Mouse (Mus musculus) forebrain, embryonic 10.5 days (tissue): ENCODE measurements around the gene Ppp3r1. TPM values are rescaled to one million over a fixed set of nuclear protein-coding genes. Genes with fewer than 3 reads are reported as not detected.
"Not testable (repeated sequence)": the region's sequence is repeated elsewhere in the genome, so short reads cannot be mapped to it uniquely, and the experiment has no call there.

ENCODE experiments used
- DNase-seq: peaks from one replicate; pipeline ENCODE4 v3.0.0-alpha.2; 2017; ENCODE audit warnings: low spot score; ENCODE audit errors: extremely low spot score
- H3K27ac ChIP-seq: fragments of 300-500 bp; sonication (generic); 2 replicates; pipeline ENCODE4 v1.5.1; 2016; ENCODE audit warnings: mild to moderate bottlenecking
- H3K27me3 ChIP-seq: fragments of 300-500 bp; sonication (generic); 2 replicates; pipeline ENCODE4 v1.6.1; 2016; ENCODE audit warnings: mild to moderate bottlenecking; ENCODE audit not compliant: poor library complexity, severe bottlenecking
- H3K36me3 ChIP-seq: fragments of 300-500 bp; sonication (generic); replicated peaks from 2 replicates; pipeline ENCODE4 v1.6.1; 2016; ENCODE audit warnings: mild to moderate bottlenecking, moderate library complexity
- H3K4me1 ChIP-seq: fragments of 300-500 bp; sonication (generic); 2 replicates; pipeline ENCODE4 v1.6.1; 2016
- H3K4me3 ChIP-seq: fragments of 300-500 bp; sonication (generic); 2 replicates; pipeline ENCODE4 v1.5.1; 2016; ENCODE audit warnings: mild to moderate bottlenecking, moderate library complexity
- H3K9me3 ChIP-seq: fragments of 300-500 bp; sonication (generic); 2 replicates; pipeline ENCODE4 v1.6.1; 2016; ENCODE audit warnings: mild to moderate bottlenecking, moderate library complexity
- WGBS: fragments of 180-500 bp; shearing (Covaris S2); methylation state at CpG from one replicate; pipeline ENCODE4 v1.1.7; 2016; 5-methylcytosine and 5-hydroxymethylcytosine counted together
- polyA plus RNA-seq: library from polyadenylated mRNA; unstranded; fragments of >200 nt; fragmentation: Nextera tagmentation; extraction: Ambion mirVana; gene quantifications from 2 replicates; pipeline ENCODE4 v1.2.1, GENCODE M21; 2016

The Ppp3r1 gene
- polyA plus RNA-seq, 1 experiment from 2014 or later: 66.8 TPM

DNA sequence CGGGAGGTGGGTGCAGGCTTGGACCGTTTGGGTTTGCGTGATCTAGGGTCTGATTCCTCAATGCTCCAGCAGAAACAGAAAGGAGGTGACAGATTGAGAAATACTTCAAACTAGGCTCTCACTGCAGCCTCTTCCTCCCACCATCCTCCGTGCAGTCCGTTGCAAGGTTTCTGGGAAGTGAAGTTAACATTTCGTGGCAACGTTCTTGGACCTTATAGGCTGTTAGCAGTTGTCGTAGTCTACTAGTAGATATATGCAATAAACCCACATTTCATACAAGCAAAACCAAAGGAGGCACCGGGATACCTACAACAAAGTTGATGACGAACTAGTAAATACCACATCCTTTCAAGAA is 53.1 kb downstream of the Ppp3r1 start:
- DNase-seq: no peak
- Histone ChIP-seq H3K4me1 (peaks cover 21% of the 10 kb centered on the region), H3K27me3 (no peaks in the 10 kb centered on the region), H3K4me3 (peak overlapping the region; percentile 93), H3K9me3 (no peaks in the 10 kb centered on the region), H3K36me3 (peaks cover 20% of the 10 kb centered on the region), H3K27ac (peak overlapping the region; percentile 94)
- 3% methylated on average over 10 of the region's 10 CpGs for WGBS

- Histone ChIP-seq H3K27ac (no peak overlapping the region), H3K36me3 (peaks cover 13% of the 10 kb centered on the region), H3K27me3 (no peaks in the 10 kb centered on the region), H3K4me3 (peak overlapping the region; percentile 93), H3K9me3 (no peaks in the 10 kb centered on the region), H3K4me1 (peaks cover 21% of the 10 kb centered on the region)
- no peak for DNase-seq
- WGBS: 81% methylated on average over 5 of the region's 5 CpGs
These were observed 53.9 kb downstream of the Ppp3r1 start for GRCm38 (mm10) chr11:17212903-17213509.

DNA sequence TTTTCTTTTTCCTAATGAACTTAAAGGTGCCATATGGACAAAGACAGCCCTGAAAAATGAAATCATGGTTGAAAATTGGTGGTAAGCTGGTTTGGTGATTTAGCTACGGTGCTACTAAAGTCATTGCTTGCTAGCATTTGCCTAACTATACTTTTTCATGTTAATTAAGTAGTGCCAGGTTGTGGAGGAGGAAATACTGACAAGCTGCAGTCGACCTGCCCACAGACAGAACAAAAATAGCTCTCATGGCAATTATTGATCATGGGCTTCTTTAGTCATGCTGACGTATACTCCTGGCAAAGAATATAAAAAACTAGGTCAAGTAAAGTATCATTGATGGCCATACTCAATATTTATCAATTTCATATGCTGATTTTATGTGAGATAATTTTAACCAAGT is 56.4 kb downstream of the Ppp3r1 start:
- no peaks in the 10 kb centered on the region for H3K27me3 ChIP-seq
- H3K4me3 ChIP-seq: no peak overlapping the region
- no peaks in the 10 kb centered on the region for H3K9me3 ChIP-seq
- peaks cover 17% of the 10 kb centered on the region for H3K4me1 ChIP-seq
- DNase-seq: no peak
- H3K27ac ChIP-seq: no peak overlapping the region
- WGBS: 84% methylated on average over 3 of the region's 3 CpGs
- peaks cover 1% of the 10 kb centered on the region; the same call in 1 of the 2 replicates for H3K36me3 ChIP-seq

GRCm38 (mm10) chr11:17221126-17221525 is 62.1 kb downstream of the Ppp3r1 start:
- Histone ChIP-seq H3K27ac (no peak overlapping the region), H3K9me3 (no peaks in the 10 kb centered on the region), H3K4me3 (no peak overlapping the region), H3K4me1 (no peaks in the 10 kb centered on the region), H3K27me3 (no peaks in the 10 kb centered on the region), H3K36me3 (peaks cover 31% of the 10 kb centered on the region)
- no peak for DNase-seq
- 96% methylated on average over 8 of the region's 8 CpGs for WGBS

DNA sequence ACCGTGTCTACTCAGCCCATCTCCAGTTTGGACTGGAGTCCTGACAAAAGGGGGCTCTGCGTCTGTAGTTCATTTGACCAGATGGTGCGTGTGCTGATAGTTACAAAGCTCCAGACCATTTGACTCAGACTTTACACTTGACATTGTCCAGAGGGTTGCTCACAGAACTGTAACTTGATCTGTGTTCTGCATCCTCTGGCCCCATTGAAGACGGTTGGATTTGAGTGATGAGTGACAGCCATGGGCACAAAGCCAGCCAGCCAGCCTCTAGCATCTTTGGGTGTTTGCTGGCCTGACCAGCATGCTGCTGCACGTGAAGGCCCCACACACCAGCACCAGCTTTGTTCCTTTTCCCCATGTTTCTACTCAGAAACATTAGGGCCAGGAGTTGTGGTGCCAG is 73.7 kb downstream of the Ppp3r1 start:
- Histone ChIP-seq H3K4me1 (no peaks in the 10 kb centered on the region), H3K27me3 (no peaks in the 10 kb centered on the region), H3K27ac (no peak overlapping the region), H3K36me3 (peaks cover 53% of the 10 kb centered on the region), H3K4me3 (no peak overlapping the region), H3K9me3 (no peaks in the 10 kb centered on the region)
- DNase-seq: no peak
- WGBS: 92% methylated on average over 5 of the region's 5 CpGs

DNA sequence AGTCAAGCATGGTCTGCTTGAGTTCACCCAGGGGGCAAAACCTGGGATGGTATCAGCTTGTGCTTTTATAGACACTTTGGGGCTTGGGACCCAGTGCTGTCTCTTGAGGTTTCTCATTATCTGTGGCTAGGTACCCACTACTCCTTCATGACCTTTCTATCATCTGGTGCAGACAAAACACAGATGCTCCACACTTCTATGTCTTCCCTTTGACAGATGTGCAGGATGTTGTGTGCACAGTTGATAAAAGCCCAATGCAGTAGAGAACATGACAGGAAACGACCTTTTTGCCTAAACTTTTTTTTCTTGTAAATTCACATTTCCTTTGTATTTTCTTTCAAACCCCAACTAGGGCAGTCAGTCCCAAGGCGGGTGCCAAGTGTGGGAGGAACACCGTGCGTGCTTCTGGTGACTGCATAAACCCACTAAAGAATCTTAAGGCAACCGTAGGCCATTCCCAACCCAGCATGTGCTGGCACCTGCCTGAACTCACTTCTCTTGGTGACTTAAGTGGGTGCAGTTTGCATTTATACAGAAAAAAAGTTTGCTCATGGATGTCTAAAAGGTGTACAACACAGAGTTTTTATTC is 77.5 kb downstream of the Ppp3r1 start:
- Histone ChIP-seq H3K27ac (no peak overlapping the region), H3K36me3 (peaks cover 37% of the 10 kb centered on the region), H3K27me3 (no peaks in the 10 kb centered on the region), H3K4me1 (no peaks in the 10 kb centered on the region), H3K9me3 (no peaks in the 10 kb centered on the region), H3K4me3 (no peak overlapping the region)
- WGBS: 93% methylated on average over 5 of the region's 5 CpGs
- no peak for DNase-seq

DNA sequence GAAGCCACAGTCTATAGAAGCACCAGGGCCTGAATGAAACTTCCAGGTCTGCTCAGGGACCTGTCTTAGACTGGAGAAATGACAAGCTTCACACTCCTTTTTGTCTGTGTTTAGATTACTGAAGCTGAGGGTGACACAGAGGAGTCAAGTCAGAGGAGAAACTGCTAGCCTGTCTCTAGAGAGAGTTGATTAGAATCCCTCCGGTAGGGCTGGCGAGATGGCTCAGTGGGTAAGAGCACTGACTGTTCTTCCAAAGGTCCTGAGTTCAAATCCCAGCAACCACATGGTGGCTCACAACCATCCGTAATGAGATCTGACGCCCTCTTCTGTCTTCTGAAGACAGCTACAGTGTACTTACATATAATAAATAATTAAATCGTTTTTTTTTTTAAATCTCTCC is 79.5 kb downstream of the Ppp3r1 start:
- not testable (repeated sequence) for DNase-seq, H3K27me3 ChIP-seq, H3K4me3 ChIP-seq, H3K4me1 ChIP-seq, H3K27ac ChIP-seq, H3K9me3 ChIP-seq
- H3K36me3 ChIP-seq: peaks cover 25% of the 10 kb centered on the region
- WGBS: 89% methylated on average over 5 of the region's 5 CpGs

GRCm38 (mm10) chr11:17248715-17249114 is 89.7 kb downstream of the Ppp3r1 start:
- H3K36me3 ChIP-seq: no peaks in the 10 kb centered on the region
- H3K27ac ChIP-seq: no peak overlapping the region
- H3K4me3 ChIP-seq: no peak overlapping the region
- no peaks in the 10 kb centered on the region for H3K27me3 ChIP-seq
- DNase-seq: no peak
- H3K9me3 ChIP-seq: no peaks in the 10 kb centered on the region
- H3K4me1 ChIP-seq: no peaks in the 10 kb centered on the region

Other genes starting within 250 kb of the Ppp3r1 start
- gene Fbxo48, start 207.9 kb upstream of the Ppp3r1 start, polyA plus RNA-seq: 2.2 TPM in 2 replicates
- gene Cnrip1, start 107.7 kb upstream of the Ppp3r1 start, polyA plus RNA-seq: 11.3 and 13.3 TPM in 2 replicates
- gene Plek, start 106.9 kb upstream of the Ppp3r1 start, polyA plus RNA-seq: 4.2 and 5.4 TPM in 2 replicates
- 28.8 TPM in 2 replicates for gene Wdr92, start 22.8 kb downstream of the Ppp3r1 start, polyA plus RNA-seq
- 127 and 129 TPM in 2 replicates for gene Pno1, start 52.3 kb downstream of the Ppp3r1 start, polyA plus RNA-seq
- 103 and 110 TPM in 2 replicates for gene C1d, start 98.3 kb downstream of the Ppp3r1 start, polyA plus RNA-seq